Mouse (Mus musculus): ENCODE data around the gene Gmeb2.

DNA sequence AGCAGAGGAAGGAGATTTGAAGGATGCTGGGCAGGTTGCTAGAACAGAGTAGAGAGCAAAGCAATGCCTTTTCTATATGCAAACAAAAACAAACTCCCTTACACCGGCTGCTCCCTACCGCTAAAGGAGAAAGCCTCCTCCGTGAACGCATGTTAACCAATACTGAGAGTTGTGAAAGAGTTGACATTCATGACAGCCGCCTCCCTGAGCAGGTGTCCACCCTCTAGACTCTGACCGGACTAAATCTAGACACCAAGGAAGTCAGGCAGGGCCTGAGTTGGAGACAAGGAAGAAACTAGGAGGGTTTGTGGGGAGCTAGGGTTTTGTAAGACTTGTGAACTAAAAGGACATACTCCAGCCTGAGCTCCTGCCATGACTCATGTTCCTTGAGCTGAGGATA is 84.9 kb downstream of the Gmeb2 start:
- TF ChIP-seq MAX (IDR thresholded peaks at IDR 0.05) = no peak
- no peak for TF ChIP-seq CTCF (IDR thresholded peaks at IDR 0.05; ENCODE audit: control insufficient read depth, insufficient read depth, insufficient read length)
- TF ChIP-seq FOSL1 (IDR thresholded peaks at IDR 0.05; ENCODE audit: insufficient read depth, low read length, poor library complexity, severe bottlenecking) = no peak
- no peak for TF ChIP-seq MYOD1 (IDR thresholded peaks at IDR 0.05; ENCODE audit: control insufficient read depth, insufficient read length, low read depth)
- no peak for TF ChIP-seq USF1 (IDR thresholded peaks at IDR 0.05; ENCODE audit: low read depth)
- no peak for TF ChIP-seq CEBPB (IDR thresholded peaks at IDR 0.05; ENCODE audit: low read depth)
